Mouse (Mus musculus): ENCODE measurements around the gene Cttnbp2nl.

DNA sequence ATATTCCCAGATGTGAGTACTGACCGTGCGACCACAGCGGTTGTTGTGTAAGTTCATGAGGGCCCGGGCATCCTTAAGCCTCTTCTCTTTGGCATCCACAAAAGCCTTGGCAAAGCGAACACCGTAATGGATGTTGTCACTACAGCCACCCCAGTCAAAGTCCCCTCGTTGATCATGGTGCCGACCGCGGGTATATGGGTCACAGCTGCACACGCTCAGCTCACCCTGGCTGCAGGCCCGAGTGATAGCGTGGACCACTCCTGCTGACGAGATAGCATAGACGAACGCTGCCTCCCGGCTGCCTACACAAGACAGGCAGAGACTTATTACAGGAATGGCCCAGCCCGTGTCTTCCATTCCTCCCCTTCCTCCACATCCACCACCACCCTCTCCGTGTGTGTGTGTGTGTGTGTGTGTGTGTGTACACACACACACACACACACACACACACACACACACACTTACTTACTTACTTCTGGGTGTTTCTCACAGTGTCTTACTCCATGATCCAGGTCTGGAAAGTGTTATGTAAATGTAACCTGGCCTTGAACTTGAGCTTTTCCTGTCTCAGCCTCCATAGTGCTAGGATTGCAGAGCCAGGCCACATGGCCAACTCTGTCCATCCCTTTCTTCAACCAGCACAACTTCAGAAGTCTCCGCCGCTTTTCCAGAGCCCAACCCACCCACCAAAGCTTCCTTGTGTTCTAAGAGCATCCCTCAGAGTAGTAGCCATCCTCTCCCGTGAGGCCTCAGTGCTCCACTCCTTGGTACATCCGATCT, 99.9 kb downstream of the Cttnbp2nl start:
- TF ChIP-seq CTCF (IDR thresholded peaks at IDR 0.05; ENCODE audit: borderline replicate concordance, extremely low read depth, insufficient read depth, insufficient read length) = no peak
- no peak for TF ChIP-seq POLR2A (IDR thresholded peaks at IDR 0.05; ENCODE audit: borderline replicate concordance, extremely low read depth, insufficient read depth, insufficient read length, poor library complexity, severe bottlenecking)
